Mouse (Mus musculus) Muller cell, postnatal 12 days (primary cell): ENCODE data around the gene Gcc2.
A peak's percentile ranks its signal among the peaks of the same experiment; 100 is the strongest.
"Not testable (repeated sequence)": the region's sequence is repeated elsewhere in the genome, so short reads cannot be mapped to it uniquely, and the experiment has no call there.

Source experiments
- DNase-seq: peaks from one replicate; pipeline ENCODE4 v3.0.0-alpha.2; 2015; ENCODE audit errors: inconsistent ontology term

The Gcc2 gene

GRCm38 (mm10) chr10:58323028-58323991 lies 68.0 kb downstream of the Gcc2 start, which contains the start of gene Lims1:
Gene Lims1, plus strand, starts transcription at chr10:58323466.
- DNase-seq: peak; percentile 99

GRCm38 (mm10) chr10:58326271-58326670 lies 71.0 kb downstream of the Gcc2 start:
- no peak for DNase-seq

GRCm38 (mm10) chr10:58327836-58328235 lies 72.5 kb downstream of the Gcc2 start:
- DNase-seq: not testable (repeated sequence)

GRCm38 (mm10) chr10:58328517-58329108 lies 73.3 kb downstream of the Gcc2 start:
- no peak for DNase-seq

GRCm38 (mm10) chr10:58330635-58331034 lies 75.3 kb downstream of the Gcc2 start:
- no peak for DNase-seq

GRCm38 (mm10) chr10:58331741-58332140 lies 76.4 kb downstream of the Gcc2 start:
- no peak for DNase-seq

- no peak for DNase-seq
Measured at GRCm38 (mm10) chr10:58333414-58333813, 78.1 kb downstream of the Gcc2 start.

- no peak for DNase-seq
Measured at GRCm38 (mm10) chr10:58336156-58336555, 80.9 kb downstream of the Gcc2 start.

GRCm38 (mm10) chr10:58337091-58337490 lies 81.8 kb downstream of the Gcc2 start:
- not testable (repeated sequence) for DNase-seq

- DNase-seq: no peak
Measured at GRCm38 (mm10) chr10:58338590-58338989, 83.3 kb downstream of the Gcc2 start.

- DNase-seq: no peak
Measured at GRCm38 (mm10) chr10:58341685-58342084, 86.4 kb downstream of the Gcc2 start.

- DNase-seq: no peak
Measured at GRCm38 (mm10) chr10:58342199-58342598, 86.9 kb downstream of the Gcc2 start.

- no peak for DNase-seq
Measured at GRCm38 (mm10) chr10:58343552-58343951, 88.3 kb downstream of the Gcc2 start.

- no peak for DNase-seq
Measured at GRCm38 (mm10) chr10:58350600-58350999, 95.3 kb downstream of the Gcc2 start.

- DNase-seq: no peak
Measured at GRCm38 (mm10) chr10:58351670-58352069, 96.4 kb downstream of the Gcc2 start.

- DNase-seq: peak; percentile 55
Measured at GRCm38 (mm10) chr10:58352364-58352763, 97.1 kb downstream of the Gcc2 start.

- no peak for DNase-seq
Measured at GRCm38 (mm10) chr10:58354561-58354960, 99.3 kb downstream of the Gcc2 start.
